Mouse (Mus musculus) NIH3T3 (cell line): Measurements from ENCODE around the gene Thap3.

Experiments used
- DNase-seq: peaks from one replicate; pipeline ENCODE4 v3.0.0-alpha.2; 2012; ENCODE audit warnings: low read depth

The Thap3 gene

GRCm38 (mm10) chr4:152009076-152010051 is 20.6 kb upstream of the Thap3 start:
- peak; percentile 69 for DNase-seq

DNA sequence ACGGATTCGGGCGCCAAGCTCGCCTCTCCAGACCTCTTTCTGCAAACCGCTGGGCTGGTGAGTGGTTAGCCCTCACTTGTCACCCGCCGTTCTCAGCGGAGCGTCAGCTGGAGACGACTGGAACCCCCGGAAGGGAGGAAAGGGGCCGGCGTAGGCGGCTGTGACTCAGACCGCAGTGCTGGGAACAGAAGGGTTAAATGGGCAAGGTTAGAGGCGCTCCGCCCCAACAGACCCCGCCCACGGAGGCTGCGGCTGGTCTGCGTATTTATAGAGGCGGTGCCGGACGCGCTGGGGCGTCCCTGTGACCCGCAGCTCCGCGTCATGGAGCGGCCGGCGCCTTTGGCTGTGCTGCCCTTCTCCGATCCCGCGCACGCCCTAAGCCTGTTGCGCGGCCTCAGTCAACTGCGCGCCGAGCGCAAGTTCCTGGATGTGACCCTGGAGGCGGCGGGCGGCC is 19.9 kb upstream of the Thap3 start, which contains the start of gene Klhl21:
TSS of gene Klhl21 (plus strand) at position 182 of the 454 bp plus-strand sequence.
- DNase-seq, result peak; percentile 95

GRCm38 (mm10) chr4:152008148-152008500 is 19.3 kb upstream of the Thap3 start:
- DNase-seq, result peak; percentile 23

DNA sequence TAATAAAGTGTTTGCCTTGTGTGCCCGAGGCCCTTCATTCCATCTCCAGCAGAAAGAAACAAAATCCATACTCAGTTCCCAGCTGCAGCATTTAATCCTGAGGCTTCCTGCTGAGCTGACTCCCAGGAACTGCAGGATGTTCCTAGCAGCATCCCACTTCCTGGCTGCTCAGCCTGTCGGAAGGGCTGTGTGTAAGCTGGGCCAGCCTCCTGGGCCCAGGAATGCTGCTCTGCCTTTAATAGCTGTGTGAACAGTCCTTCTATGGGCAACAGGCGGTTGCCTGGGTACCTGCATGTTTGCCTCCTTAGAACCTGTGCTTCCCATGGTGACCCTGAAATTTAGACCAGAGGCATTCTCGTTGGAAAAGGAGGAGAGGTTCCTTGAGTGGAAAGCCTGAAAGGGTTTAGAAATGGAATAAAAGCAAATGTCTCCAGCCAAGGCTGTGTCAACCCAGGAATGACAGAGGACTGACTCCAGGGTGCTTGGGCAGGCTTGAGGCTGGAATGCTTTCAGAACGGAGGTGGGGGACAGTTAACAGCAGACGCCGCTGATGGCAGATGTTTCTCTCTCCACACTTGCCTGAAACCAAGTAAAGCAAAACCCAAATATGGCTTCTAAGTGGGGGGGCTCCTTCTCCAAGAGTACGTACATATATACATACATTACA is 18.8 kb upstream of the Thap3 start:
- peak; percentile 72 for DNase-seq

- DNase-seq, result no peak
Measured at GRCm38 (mm10) chr4:152006812-152007211, 18.0 kb upstream of the Thap3 start.

DNA sequence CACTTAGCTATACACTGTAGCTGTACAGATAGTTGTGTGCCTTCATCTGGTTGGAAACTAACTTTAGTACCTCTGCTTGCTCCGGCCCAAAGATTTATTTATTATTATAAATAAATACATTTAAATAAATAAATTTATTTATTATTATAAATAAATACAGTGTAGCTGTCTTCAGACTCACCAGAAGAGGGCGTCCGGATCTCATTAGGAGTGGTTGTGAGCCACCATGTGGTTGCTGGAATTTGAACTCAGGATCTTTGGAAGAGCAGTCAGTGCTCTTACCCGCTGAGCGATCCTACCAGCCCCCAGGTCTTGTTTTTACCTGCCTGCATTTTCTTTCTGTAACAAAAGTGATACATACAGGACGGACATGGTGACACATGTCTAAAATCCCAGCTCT is 17.3 kb upstream of the Thap3 start:
- DNase-seq, result peak; percentile 31

- DNase-seq, result no peak
Measured at GRCm38 (mm10) chr4:152002063-152002462, 13.3 kb upstream of the Thap3 start.

DNA sequence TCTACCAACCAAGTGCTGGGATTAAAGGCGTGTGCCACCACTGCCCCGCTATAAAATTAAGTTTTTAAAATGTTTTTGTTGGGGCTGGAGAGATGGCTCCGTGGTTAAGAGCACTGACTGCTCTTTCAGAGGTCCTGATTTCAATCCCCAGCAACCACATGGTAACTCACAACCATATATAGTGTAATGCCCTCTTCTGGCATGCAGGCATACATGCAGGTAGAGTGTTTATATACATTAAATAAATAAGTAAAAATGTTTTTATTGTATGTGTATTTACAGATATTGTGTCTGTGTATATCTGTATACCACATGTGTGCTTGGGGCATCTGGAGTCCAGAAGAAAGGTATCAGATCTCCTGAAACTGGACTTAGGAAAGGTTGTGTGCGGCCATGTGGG is 12.5 kb upstream of the Thap3 start:
- DNase-seq, result no peak

DNA sequence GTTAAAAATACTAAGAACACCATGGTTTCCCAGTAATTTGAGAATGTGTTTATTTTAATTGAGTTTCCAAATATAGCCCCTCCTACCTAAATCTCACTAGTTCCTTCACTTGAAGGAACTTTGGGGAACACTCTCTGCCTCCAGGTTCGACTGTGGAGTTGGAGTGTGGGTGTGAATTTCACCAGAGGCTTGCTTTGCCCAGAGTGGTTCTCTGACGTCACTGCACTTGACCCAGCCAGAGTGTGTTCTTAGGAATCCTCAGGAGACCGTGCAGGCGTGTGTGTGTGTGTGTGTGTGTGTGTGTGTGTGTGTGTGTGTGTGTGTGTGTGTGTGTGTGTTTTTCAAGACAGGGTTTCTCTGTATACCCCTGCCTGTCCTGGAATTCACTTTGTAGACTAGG is 12.1 kb upstream of the Thap3 start:
- peak; percentile 50 for DNase-seq

- DNase-seq, result no peak
Measured at GRCm38 (mm10) chr4:151999481-151999880, 10.7 kb upstream of the Thap3 start.

DNA sequence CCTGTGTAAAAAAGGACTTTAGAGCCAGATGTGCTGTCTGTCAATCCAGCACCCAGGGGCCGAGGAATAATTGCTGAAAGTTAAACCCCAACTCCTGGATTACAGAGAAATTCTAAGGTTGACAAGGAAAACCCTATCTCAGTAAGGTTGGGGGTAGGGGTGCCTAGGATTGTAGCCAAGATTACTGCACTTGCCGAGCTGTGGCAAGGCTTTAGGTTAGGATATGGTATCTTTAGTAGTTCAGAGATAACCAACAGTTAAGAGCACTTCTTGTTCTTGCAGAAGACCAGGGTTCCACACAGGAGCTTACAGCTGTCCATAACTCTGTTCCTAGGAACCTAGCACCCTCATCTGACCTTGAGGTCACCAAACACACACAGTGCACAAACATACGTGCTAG is 8.9 kb upstream of the Thap3 start:
- no peak for DNase-seq

- no peak for DNase-seq
Measured at GRCm38 (mm10) chr4:151996951-151997222, 8.1 kb upstream of the Thap3 start.

GRCm38 (mm10) chr4:151996173-151996950 is 7.6 kb upstream of the Thap3 start, which contains the start of gene Phf13:
TSS of gene Phf13 (minus strand) at chr4:151996258.
- peak; percentile 98 for DNase-seq

GRCm38 (mm10) chr4:151995371-151996172 is 6.8 kb upstream of the Thap3 start:
- peak; percentile 16 for DNase-seq

- peak; percentile 60 for DNase-seq
Measured at GRCm38 (mm10) chr4:151994228-151995171, 5.7 kb upstream of the Thap3 start.

- DNase-seq, result no peak
Measured at GRCm38 (mm10) chr4:151993035-151993434, 4.2 kb upstream of the Thap3 start.

GRCm38 (mm10) chr4:151992091-151992490 is 3.3 kb upstream of the Thap3 start:
- DNase-seq, result no peak

GRCm38 (mm10) chr4:151989110-151989488 is 302 bp upstream of the Thap3 start:
- DNase-seq, result no peak

DNA sequence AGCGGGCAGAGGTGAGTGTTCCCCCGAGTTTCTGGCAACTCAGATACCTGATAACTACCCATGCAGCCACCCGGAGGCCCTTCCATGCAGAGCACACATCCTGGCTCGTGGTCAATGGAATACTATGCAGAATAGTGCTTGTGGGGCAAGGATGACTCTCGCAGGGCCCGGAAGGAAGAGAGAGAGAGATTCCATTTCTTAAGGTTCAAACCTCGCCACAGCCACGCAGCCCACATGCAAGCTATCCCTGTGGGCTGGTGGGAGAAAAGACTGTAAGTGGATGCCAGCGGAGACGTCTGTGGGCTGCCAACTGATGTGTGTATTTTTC is 819 bp downstream of the Thap3 start:
- DNase-seq, result peak; percentile 41

DNA sequence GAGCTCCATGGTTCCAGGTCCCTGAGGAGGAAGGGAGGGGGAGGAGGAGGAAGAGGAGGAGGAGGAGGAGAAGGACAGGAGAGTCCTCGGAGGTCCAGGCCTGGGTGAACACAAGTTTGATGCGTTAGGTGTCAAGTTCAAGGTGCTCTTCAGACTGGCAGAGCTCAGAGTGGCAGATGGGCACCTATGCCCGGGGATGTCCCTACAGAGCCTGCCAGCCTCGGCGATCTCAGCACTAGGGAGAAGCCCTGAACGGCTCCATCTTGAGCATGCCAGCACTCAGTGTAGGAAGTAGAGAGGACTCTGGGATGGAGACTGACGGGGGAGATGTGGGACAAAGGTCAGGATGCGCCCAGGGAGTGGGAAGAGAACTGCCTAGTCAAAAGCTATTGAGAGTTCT is 2.1 kb downstream of the Thap3 start:
- no peak for DNase-seq

DNA sequence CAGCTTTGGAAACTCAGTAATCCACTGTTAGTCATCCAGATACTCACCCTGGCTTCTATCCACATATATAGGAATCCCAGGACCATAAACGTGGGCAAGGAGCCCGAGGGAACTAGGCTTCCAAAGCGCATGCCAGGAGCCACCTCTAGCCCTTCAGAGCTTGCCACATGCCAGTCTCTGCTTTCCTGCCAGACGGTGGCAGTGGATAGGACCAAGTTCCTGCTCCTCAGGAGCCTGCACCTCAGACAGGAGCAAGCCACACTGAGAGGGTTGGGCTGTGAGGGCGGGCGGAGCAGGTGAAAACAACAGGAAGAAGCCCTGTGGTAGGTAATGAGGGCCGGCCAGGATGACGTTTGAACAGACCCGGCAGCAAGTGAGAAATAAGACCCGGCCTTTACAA is 2.9 kb downstream of the Thap3 start:
- no peak for DNase-seq
